Mouse (Mus musculus) cerebellum, adult (tissue): ENCODE results near the gene Nfs1.

ENCODE experiments used
- ATAC-seq: cut with Nextera tagmentation; 2 replicates; pipeline ENCODE4 v1.9.2; 2017; ENCODE audit warnings: mild to moderate bottlenecking, moderate library complexity, mixed read lengths; ENCODE audit not compliant: insufficient number of reproducible peaks, low FRiP score, low TSS enrichment

Nfs1 gene

GRCm38 (mm10) chr2:156078421-156079182, 65.4 kb downstream of the Nfs1 start:
- ATAC-seq = no peak

GRCm38 (mm10) chr2:156077461-156077860, 66.5 kb downstream of the Nfs1 start:
- ATAC-seq = no peak

- ATAC-seq = no peak
These were observed 70.3 kb downstream of the Nfs1 start for GRCm38 (mm10) chr2:156073725-156074124.
